Mouse (Mus musculus) stomach, embryonic 16.5 days (tissue): ENCODE measurements around the gene Fgb. TPM values are rescaled to one million over a fixed set of nuclear protein-coding genes. Genes with fewer than 3 reads are reported as not detected.
A peak's percentile ranks its signal among the peaks of the same experiment; 100 is the strongest.

Experiments used
- ATAC-seq: fragments of 200-750 bp; cut with Nextera tagmentation; 2 replicates; pipeline ENCODE4 v1.8.0; 2017; ENCODE audit warnings: moderate number of reproducible peaks, moderate TSS enrichment; ENCODE audit not compliant: insufficient read depth, low FRiP score
- H3K27ac ChIP-seq: fragments of 300-500 bp; sonication (generic); 2 replicates; pipeline ENCODE4 v1.5.1; 2014; ENCODE audit warnings: low read length
- H3K27me3 ChIP-seq: fragments of 300-500 bp; sonication (generic); 2 replicates; pipeline ENCODE4 v1.6.1; 2014; ENCODE audit warnings: low read length, control low read depth, mixed read lengths; ENCODE audit not compliant: control insufficient read depth, insufficient read depth
- H3K36me3 ChIP-seq: fragments of 300-500 bp; sonication (generic); 2 replicates; pipeline ENCODE4 v1.6.1; 2014; ENCODE audit warnings: low read length; ENCODE audit not compliant: control insufficient read depth, insufficient read depth
- H3K4me1 ChIP-seq: fragments of 300-500 bp; sonication (generic); 2 replicates; pipeline ENCODE4 v1.6.1; 2014; ENCODE audit warnings: low read length, control low read depth, mixed read lengths; ENCODE audit not compliant: control insufficient read depth, insufficient read depth
- H3K4me2 ChIP-seq: fragments of 300-500 bp; sonication (generic); 2 replicates; pipeline ENCODE4 v1.6.1; 2014; ENCODE audit warnings: low read depth, low read length, mixed read lengths
- H3K4me3 ChIP-seq: fragments of 300-500 bp; sonication (generic); replicated peaks from 2 replicates; pipeline ENCODE4 v1.5.1; 2014; ENCODE audit warnings: mild to moderate bottlenecking, low read length
- H3K9ac ChIP-seq: fragments of 300-500 bp; sonication (generic); 2 replicates; pipeline ENCODE4 v1.6.1; 2014; ENCODE audit warnings: low read length
- H3K9me3 ChIP-seq: fragments of 300-500 bp; sonication (generic); replicated peaks from 2 replicates; pipeline ENCODE4 v1.6.1; 2016; ENCODE audit warnings: low read length, control low read depth; ENCODE audit not compliant: control insufficient read depth
- WGBS: fragments of 180-500 bp; shearing (Covaris S2); extraction: QIAGEN DNeasy Blood & Tissue Kit; methylation state at CpG from one replicate; pipeline ENCODE4 v1.1.7; 2014; 5-methylcytosine and 5-hydroxymethylcytosine counted together
- polyA plus RNA-seq: library from polyadenylated mRNA; unstranded; fragments of >200 nt; fragmentation: Nextera tagmentation; extraction: Ambion mirVana; gene quantifications from 2 replicates; pipeline ENCODE4 v1.2.1, GENCODE M21; 2015

Fgb gene
- polyA plus RNA-seq, 1 experiment from 2014 or later, result 21.8 TPM

DNA sequence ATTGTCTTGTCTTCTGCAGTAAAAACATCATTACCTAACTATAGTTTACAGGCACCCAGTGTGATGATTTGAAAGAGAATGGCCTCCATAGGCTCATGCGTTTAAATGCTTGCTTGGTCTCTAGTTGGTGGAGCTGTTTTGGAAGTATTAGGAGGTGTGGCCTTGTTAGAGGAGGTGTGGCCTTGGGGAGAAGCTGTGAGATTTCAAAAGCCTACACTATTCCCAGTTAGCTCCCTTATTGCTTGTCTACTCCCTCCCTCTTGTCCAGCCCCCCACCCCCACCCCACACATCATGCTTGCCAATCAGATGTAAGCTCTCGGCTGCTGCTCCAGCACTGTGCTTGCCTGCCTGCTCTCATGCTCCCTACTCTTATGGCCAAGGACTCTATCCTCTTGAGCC lies 7.4 kb upstream of the Fgb start:
- H3K4me3 ChIP-seq, result no peak overlapping the region
- H3K4me2 ChIP-seq, result no peak overlapping the region
- H3K27ac ChIP-seq, result no peak overlapping the region
- ATAC-seq, result no peak
- 90% methylated on average over 2 of the region's 2 CpGs for WGBS
- peaks cover 6% of the 10 kb centered on the region for H3K4me1 ChIP-seq
- no peaks in the 10 kb centered on the region for H3K9me3 ChIP-seq
- no peaks in the 10 kb centered on the region for H3K27me3 ChIP-seq
- no peak overlapping the region for H3K9ac ChIP-seq
- peaks cover 25% of the 10 kb centered on the region for H3K36me3 ChIP-seq

- ATAC-seq, result peak; percentile 100
- Histone ChIP-seq H3K9me3 (no peaks in the 10 kb centered on the region), H3K4me1 (peaks cover 6% of the 10 kb centered on the region), H3K27me3 (no peaks in the 10 kb centered on the region), H3K9ac (peak within 1 kb of the TSS; percentile 86), H3K4me2 (peak within 1 kb of the TSS; percentile 89), H3K4me3 (peak within 1 kb of the TSS; percentile 94), H3K36me3 (peaks cover 13% of the 10 kb centered on the region), H3K27ac (peak within 1 kb of the TSS; percentile 79)
- WGBS, result under 1% methylated on average over 61 of the region's 61 CpGs
These were observed 5.8 kb upstream of the Fgb start, which contains the start of gene Plrg1 for GRCm38 (mm10) chr3:83055281-83056038. TSS of gene Plrg1 (plus strand) at chr3:83055522.

DNA sequence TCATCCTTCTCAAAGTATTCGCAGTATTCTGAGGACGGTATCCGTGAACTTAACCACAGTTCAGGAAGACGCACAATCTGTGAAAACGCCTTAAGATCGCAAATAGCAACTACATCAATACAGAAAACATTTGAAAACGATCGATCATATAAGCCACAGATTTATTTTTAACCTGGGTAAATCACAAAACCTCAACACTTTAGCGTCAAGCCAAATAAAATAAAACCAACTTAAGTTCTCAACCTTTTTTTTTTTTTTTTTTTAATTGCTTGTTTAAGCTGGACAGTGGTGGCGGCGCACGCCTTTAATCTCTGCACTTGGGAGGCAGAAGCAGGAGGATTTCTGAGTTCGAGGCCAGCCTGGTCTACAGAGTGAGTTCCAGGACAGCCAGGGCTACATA lies 5.1 kb upstream of the Fgb start:
- peak overlapping the region; percentile 62 for H3K9ac ChIP-seq

DNA sequence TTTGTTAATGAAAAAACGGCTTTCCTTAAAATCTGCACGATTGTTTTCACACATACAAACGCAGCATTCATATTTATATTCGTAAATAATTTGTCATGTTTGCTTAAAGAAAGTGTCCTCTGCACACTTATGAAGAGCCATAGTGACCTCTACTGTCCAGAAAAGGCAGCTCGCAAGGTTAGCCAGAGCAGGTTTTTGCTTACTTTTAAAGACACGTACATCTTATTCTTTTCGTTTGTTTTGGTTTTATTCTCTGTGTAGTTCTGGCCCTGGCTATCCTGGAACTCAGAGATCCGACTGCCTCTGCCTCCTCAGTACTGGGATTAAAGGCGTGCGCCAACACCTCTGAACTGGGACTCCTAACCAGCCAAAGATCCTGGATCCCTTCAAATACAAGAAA lies 4.1 kb upstream of the Fgb start:
- Histone ChIP-seq H3K9ac (no peak overlapping the region), H3K27ac (no peak overlapping the region), H3K4me2 (no peak overlapping the region), H3K9me3 (no peaks in the 10 kb centered on the region), H3K36me3 (peaks cover 7% of the 10 kb centered on the region), H3K27me3 (no peaks in the 10 kb centered on the region), H3K4me3 (no peak overlapping the region), H3K4me1 (peaks cover 6% of the 10 kb centered on the region)
- 22% methylated on average over 10 of the region's 10 CpGs for WGBS
- ATAC-seq, result no peak

More for the DNA sequence above, 5.1 kb upstream of the Fgb start:
- Histone ChIP-seq H3K36me3 (peaks cover 13% of the 10 kb centered on the region), H3K9me3 (no peaks in the 10 kb centered on the region), H3K27ac (no peak overlapping the region), H3K27me3 (no peaks in the 10 kb centered on the region), H3K4me2 (peak overlapping the region; percentile 51), H3K4me1 (peaks cover 6% of the 10 kb centered on the region), H3K4me3 (peak overlapping the region; percentile 94)
- 35% methylated on average over 13 of the region's 13 CpGs for WGBS
- ATAC-seq, result no peak

DNA sequence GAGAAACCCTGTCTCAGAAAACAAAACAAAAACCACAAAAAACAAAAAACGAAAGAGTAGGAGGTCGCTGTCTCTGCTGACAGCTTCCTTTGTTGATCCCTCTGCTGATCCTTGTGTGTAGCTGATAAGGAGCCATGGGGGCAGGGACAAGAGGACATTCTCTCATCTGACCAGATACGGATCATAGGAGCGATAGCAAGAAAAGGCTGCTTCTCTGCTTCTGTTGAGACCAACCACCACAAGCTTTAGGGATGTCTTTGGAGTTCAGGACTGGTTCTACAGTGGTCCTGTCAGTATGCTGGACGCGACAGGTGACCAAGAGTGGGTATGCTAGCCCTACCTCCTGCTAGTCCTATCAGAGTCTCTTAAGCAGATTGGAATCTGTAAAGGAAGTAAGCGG lies 3.5 kb upstream of the Fgb start:
- no peak overlapping the region for H3K4me3 ChIP-seq

GRCm38 (mm10) chr3:83052102-83052501 lies 2.4 kb upstream of the Fgb start:
- Histone ChIP-seq H3K4me1 (peaks cover 6% of the 10 kb centered on the region), H3K4me2 (no peak overlapping the region), H3K36me3 (peaks cover under 1% of the 10 kb centered on the region; the same call in 1 of the 2 replicates), H3K27ac (no peak overlapping the region), H3K4me3 (no peak overlapping the region), H3K27me3 (no peaks in the 10 kb centered on the region), H3K9ac (no peak overlapping the region), H3K9me3 (no peaks in the 10 kb centered on the region)
- WGBS, result 74% methylated on average over 5 of the region's 5 CpGs
- ATAC-seq, result no peak

More for the DNA sequence above, 3.5 kb upstream of the Fgb start:
- ATAC-seq, result no peak
- Histone ChIP-seq H3K36me3 (peaks cover 3% of the 10 kb centered on the region; the same call in 1 of the 2 replicates), H3K4me1 (peaks cover 6% of the 10 kb centered on the region), H3K27me3 (no peaks in the 10 kb centered on the region), H3K27ac (no peak overlapping the region), H3K9me3 (no peaks in the 10 kb centered on the region), H3K9ac (no peak overlapping the region), H3K4me2 (no peak overlapping the region)
- 84% methylated on average over 7 of the region's 7 CpGs for WGBS

DNA sequence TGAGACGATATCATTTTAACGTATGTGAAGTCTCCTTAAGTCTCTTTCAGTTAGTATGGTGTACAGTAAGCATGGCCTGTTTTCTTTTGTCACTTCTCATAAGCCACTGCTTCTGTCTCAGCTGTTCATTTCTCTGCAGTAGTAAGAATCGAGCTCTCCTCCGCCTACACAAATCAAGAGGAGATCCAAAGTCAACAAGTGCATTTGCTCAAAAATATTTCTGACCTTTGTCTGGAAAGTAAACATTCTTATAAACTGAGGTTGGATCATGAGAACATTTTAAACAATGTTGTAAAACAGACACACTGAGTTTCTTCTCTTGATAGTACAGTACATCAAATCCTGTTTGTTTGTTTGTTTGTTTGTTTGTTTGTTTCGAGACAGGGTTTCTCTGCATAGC lies 998 bp upstream of the Fgb start:
- H3K36me3 ChIP-seq, result no peaks in the 10 kb centered on the region
- H3K27ac ChIP-seq, result no peak overlapping the region
- no peak overlapping the region for H3K4me3 ChIP-seq
- no peak for ATAC-seq
- no peak overlapping the region for H3K4me2 ChIP-seq
- no peaks in the 10 kb centered on the region for H3K4me1 ChIP-seq
- 64% methylated on average over 5 of the region's 5 CpGs for WGBS
- no peaks in the 10 kb centered on the region for H3K9me3 ChIP-seq
- H3K27me3 ChIP-seq, result no peaks in the 10 kb centered on the region
- no peak overlapping the region for H3K9ac ChIP-seq

DNA sequence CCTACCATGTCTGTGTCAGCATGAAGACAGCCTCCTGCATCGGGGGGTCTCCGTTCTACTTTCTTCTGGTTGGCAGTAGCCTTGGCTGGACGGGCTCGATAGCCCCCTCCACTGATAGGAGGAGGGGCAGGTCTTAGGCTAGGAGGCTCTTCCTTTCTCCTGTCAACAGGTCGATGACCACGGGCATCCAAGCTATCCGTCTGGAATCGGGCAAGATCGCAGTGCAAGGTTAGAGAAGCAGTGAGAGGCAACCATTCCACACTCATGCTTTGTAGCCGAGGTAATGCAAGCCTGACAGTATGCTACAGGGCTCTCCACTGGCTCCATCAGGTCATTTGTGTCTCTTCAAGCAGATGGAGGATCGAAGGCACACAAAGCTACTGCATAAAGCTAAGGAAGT lies 3.0 kb downstream of the Fgb start:
- Histone ChIP-seq H3K27ac (no peak overlapping the region), H3K36me3 (no peaks in the 10 kb centered on the region), H3K4me2 (no peak overlapping the region), H3K27me3 (no peaks in the 10 kb centered on the region), H3K9ac (no peak overlapping the region), H3K9me3 (no peaks in the 10 kb centered on the region), H3K4me3 (no peak overlapping the region), H3K4me1 (no peaks in the 10 kb centered on the region)
- WGBS, result 83% methylated on average over 11 of the region's 11 CpGs
- ATAC-seq, result no peak

DNA sequence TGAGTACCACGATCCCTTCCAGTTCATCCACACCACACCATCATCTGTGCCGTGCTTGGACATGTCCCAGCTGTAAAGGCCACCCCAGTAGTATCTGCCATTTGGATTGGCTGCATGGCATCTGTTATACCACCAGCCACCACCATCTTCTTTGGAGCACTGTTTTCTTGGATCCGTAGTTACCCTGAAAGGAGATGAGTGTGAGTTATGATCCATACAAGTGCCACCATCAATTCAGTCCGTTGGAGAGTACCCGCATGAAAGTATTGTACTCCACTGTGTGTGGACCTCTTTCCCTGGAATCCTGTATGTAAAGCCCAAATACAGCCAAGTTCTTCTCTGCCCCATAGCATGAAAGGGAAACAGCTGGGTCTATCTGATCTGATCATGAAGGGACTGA lies 7.2 kb downstream of the Fgb start:
- Histone ChIP-seq H3K4me1 (no peaks in the 10 kb centered on the region), H3K27ac (no peak overlapping the region), H3K4me3 (no peak overlapping the region), H3K36me3 (no peaks in the 10 kb centered on the region), H3K9me3 (no peaks in the 10 kb centered on the region), H3K4me2 (no peak overlapping the region), H3K9ac (no peak overlapping the region), H3K27me3 (no peaks in the 10 kb centered on the region)
- no peak for ATAC-seq
- 91% methylated on average over 5 of the region's 5 CpGs for WGBS
